Mouse (Mus musculus): ENCODE data around the gene Jade3.

The Jade3 gene

GRCm38 (mm10) chrX:20548011-20548879, 122.8 kb downstream of the Jade3 start:
- peak; percentile 17 to 45 for DNase-seq

GRCm38 (mm10) chrX:20548880-20549440, 123.5 kb downstream of the Jade3 start:
- DNase-seq, result peak in 1 of 2 experiments; percentile 3

GRCm38 (mm10) chrX:20549532-20549931, 124.0 kb downstream of the Jade3 start, which contains the start of gene Rgn:
Rgn (plus strand) TSS chrX:20549787.
- no peak for DNase-seq

DNA sequence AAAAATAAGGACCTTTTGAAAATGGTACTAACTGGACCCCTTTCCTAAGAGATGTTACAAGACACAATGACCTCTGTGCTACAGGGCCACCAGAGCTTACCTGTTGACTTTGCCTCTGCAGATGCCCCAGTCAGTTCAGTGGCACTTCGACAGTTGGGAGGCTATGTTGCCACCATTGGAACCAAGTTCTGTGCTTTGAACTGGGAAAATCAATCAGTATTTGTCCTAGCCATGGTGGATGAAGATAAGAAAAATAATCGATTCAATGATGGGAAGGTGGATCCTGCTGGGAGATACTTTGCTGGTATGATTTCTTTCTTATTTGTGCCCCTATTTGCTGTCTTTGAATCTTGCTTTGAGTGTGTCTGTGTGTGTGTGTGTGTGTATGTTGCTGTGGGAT, 126.7 kb downstream of the Jade3 start:
- no peak for DNase-seq

DNA sequence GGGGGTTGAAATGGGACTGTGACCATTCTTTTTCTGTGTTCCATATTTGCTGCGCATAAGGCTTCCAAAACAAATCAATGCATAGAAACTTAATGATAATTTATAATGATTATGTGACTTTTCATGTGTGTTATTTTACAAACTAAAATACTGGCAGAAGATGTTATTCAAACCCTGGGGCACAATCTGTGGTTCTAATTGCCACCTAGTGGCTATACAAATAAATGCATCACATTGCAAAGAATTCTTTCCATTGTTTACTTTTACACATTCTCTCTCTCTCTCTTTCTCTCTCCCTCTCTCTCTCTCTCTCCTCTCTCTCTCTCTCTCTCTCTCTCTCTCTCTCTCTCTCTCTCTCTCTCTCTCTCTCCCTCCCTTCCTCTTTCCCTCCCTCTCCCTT, 136.4 kb downstream of the Jade3 start:
- no peak for DNase-seq

DNA sequence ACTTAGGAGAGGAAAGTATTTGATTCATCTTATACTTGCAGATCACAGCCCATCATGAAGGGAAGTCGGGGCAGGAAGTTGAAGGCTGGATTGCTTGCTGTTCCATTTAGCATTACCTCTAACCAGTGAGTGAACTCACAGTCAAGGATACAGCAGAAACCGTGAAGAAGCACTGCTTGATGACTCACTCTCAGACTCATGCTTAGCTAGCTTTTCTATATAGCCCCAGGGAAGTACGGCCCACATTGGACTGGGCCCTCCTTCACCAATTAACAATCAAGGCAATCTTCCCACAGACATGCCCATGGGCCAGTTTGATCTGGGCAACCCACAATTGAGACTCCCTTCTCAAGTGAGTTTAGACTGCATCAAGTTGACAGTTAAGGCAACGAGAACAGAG, 138.5 kb downstream of the Jade3 start:
- DNase-seq, result no peak

All from kidney, postnatal 4 days (tissue).